Mouse (Mus musculus) hindbrain, embryonic 10.5 days (tissue): Measurements from ENCODE around the gene Elavl3. TPM values are rescaled to one million over a fixed set of nuclear protein-coding genes. Genes with fewer than 3 reads are reported as not detected.

Experiments
- DNase-seq: peaks from one replicate; pipeline ENCODE4 v3.0.0-alpha.2; 2017; ENCODE audit warnings: low spot score
- H3K27ac ChIP-seq: fragments of 300-500 bp; sonication (generic); 2 replicates; pipeline ENCODE4 v1.5.1; 2016; ENCODE audit warnings: mild to moderate bottlenecking, moderate library complexity
- H3K27me3 ChIP-seq: fragments of 300-500 bp; sonication (generic); 2 replicates; pipeline ENCODE4 v1.6.1; 2016; ENCODE audit warnings: mild to moderate bottlenecking; ENCODE audit not compliant: poor library complexity, insufficient read depth, severe bottlenecking
- H3K36me3 ChIP-seq: fragments of 300-500 bp; sonication (generic); 2 replicates; pipeline ENCODE4 v1.6.1; 2016; ENCODE audit warnings: mild to moderate bottlenecking, moderate library complexity
- H3K4me1 ChIP-seq: fragments of 300-500 bp; sonication (generic); replicated peaks from 2 replicates; pipeline ENCODE4 v1.6.1; 2016; ENCODE audit warnings: mild to moderate bottlenecking
- H3K4me3 ChIP-seq: fragments of 300-500 bp; sonication (generic); 2 replicates; pipeline ENCODE4 v1.5.1; 2016; ENCODE audit warnings: mild to moderate bottlenecking, moderate library complexity
- H3K9me3 ChIP-seq: fragments of 300-500 bp; sonication (generic); 2 replicates; pipeline ENCODE4 v1.6.1; 2016; ENCODE audit warnings: mild to moderate bottlenecking, moderate library complexity
- WGBS: fragments of 180-500 bp; shearing (Covaris S2); methylation state at CpG from one replicate; pipeline ENCODE4 v1.1.7; 2016; 5-methylcytosine and 5-hydroxymethylcytosine counted together
- polyA plus RNA-seq: library from polyadenylated mRNA; unstranded; fragments of >200 nt; fragmentation: Nextera tagmentation; extraction: Ambion mirVana; gene quantifications from 2 replicates; pipeline ENCODE4 v1.2.1, GENCODE M21; 2016

The Elavl3 gene
- polyA plus RNA-seq = 22.7 and 57.1 TPM in 2 replicates

- Histone ChIP-seq H3K27ac (peak within 1 kb of the TSS; percentile 94), H3K4me3 (peak within 1 kb of the TSS; percentile 84), H3K4me1 (peaks cover 70% of the 10 kb centered on the region), H3K27me3 (peaks cover 68% of the 10 kb centered on the region), H3K36me3 (peaks cover 2% of the 10 kb centered on the region), H3K9me3 (no peaks in the 10 kb centered on the region)
- peak; percentile 85 for DNase-seq
- under 1% methylated on average over 27 of the region's 28 CpGs for WGBS
Measured at GRCm38 (mm10) chr9:22051958-22052254, at the start of gene Elavl3. Gene Elavl3 (minus strand): TSS chr9:22052023.

- Histone ChIP-seq H3K27ac (no peak overlapping the region; the same call in 1 of the 2 replicates), H3K27me3 (peaks cover 57% of the 10 kb centered on the region), H3K4me3 (no peak overlapping the region), H3K9me3 (no peaks in the 10 kb centered on the region), H3K4me1 (peaks cover 17% of the 10 kb centered on the region), H3K36me3 (no peaks in the 10 kb centered on the region)
- 3% methylated on average over 18 of the region's 18 CpGs for WGBS
- peak; percentile 13 for DNase-seq
Measured at GRCm38 (mm10) chr9:22099922-22100321, 48.1 kb upstream of the Elavl3 start.

- H3K4me1 ChIP-seq = peaks cover 17% of the 10 kb centered on the region
- no peaks in the 10 kb centered on the region for H3K9me3 ChIP-seq
- peaks cover 63% of the 10 kb centered on the region for H3K27me3 ChIP-seq
Measured at GRCm38 (mm10) chr9:22098993-22099696, 47.3 kb upstream of the Elavl3 start, which contains the start of gene Cnn1. Gene Cnn1 (plus strand): TSS chr9:22099216.

GRCm38 (mm10) chr9:22095854-22096307 is 44.1 kb upstream of the Elavl3 start:
- Histone ChIP-seq H3K27me3 (peaks cover 50% of the 10 kb centered on the region), H3K4me3 (peak overlapping the region; percentile 54), H3K27ac (peak overlapping the region; percentile 80), H3K36me3 (no peaks in the 10 kb centered on the region), H3K4me1 (peaks cover 17% of the 10 kb centered on the region), H3K9me3 (no peaks in the 10 kb centered on the region)
- DNase-seq = peak; percentile 84
- 3% methylated on average over 24 of the region's 24 CpGs for WGBS

More at GRCm38 (mm10) chr9:22098993-22099696, 47.3 kb upstream of the Elavl3 start, which contains the start of gene Cnn1:
- Histone ChIP-seq H3K36me3 (no peaks in the 10 kb centered on the region), H3K27ac (no peak within 1 kb of the TSS; the same call in 1 of the 2 replicates), H3K4me3 (no peak within 1 kb of the TSS)
- DNase-seq = no peak
- WGBS = 9% methylated on average over 14 of the region's 14 CpGs

GRCm38 (mm10) chr9:22092746-22093145 is 40.9 kb upstream of the Elavl3 start:
- Histone ChIP-seq H3K27ac (no peak overlapping the region), H3K4me1 (peaks cover 6% of the 10 kb centered on the region), H3K27me3 (peaks cover 18% of the 10 kb centered on the region), H3K4me3 (no peak overlapping the region), H3K36me3 (no peaks in the 10 kb centered on the region), H3K9me3 (no peaks in the 10 kb centered on the region)
- WGBS = 91% methylated on average over 6 of the region's 6 CpGs
- no peak for DNase-seq

GRCm38 (mm10) chr9:22089986-22090385 is 38.2 kb upstream of the Elavl3 start:
- no peak for DNase-seq
- WGBS = 89% methylated on average over 7 of the region's 7 CpGs

GRCm38 (mm10) chr9:22089281-22089680 is 37.5 kb upstream of the Elavl3 start:
- H3K4me3 ChIP-seq = no peak overlapping the region
- peaks cover 13% of the 10 kb centered on the region for H3K4me1 ChIP-seq
- no peak overlapping the region for H3K27ac ChIP-seq
- H3K36me3 ChIP-seq = no peaks in the 10 kb centered on the region
- no peaks in the 10 kb centered on the region for H3K9me3 ChIP-seq
- WGBS = over 99% methylated on average over 7 of the region's 7 CpGs
- DNase-seq = no peak
- H3K27me3 ChIP-seq = 0 out of 2 replicates have a peak, but pooled peaks cover 1% of the 10 kb centered on the region

More at GRCm38 (mm10) chr9:22089986-22090385, 38.2 kb upstream of the Elavl3 start:
- H3K4me3 ChIP-seq = no peak overlapping the region
- no peaks in the 10 kb centered on the region for H3K9me3 ChIP-seq
- H3K4me1 ChIP-seq = peaks cover 7% of the 10 kb centered on the region
- no peak overlapping the region for H3K27ac ChIP-seq
- H3K36me3 ChIP-seq = no peaks in the 10 kb centered on the region
- 0 out of 2 replicates have a peak, but pooled peaks cover 6% of the 10 kb centered on the region for H3K27me3 ChIP-seq

- 89% methylated on average over 2 of the region's 2 CpGs for WGBS
- Histone ChIP-seq H3K9me3 (no peaks in the 10 kb centered on the region), H3K4me3 (no peak overlapping the region), H3K36me3 (peaks cover 11% of the 10 kb centered on the region; the same call in 1 of the 2 replicates), H3K4me1 (peaks cover 16% of the 10 kb centered on the region), H3K27me3 (no peaks in the 10 kb centered on the region), H3K27ac (no peak overlapping the region)
- no peak for DNase-seq
Measured at GRCm38 (mm10) chr9:22087034-22087618, 35.3 kb upstream of the Elavl3 start.

GRCm38 (mm10) chr9:22086012-22086411 is 34.2 kb upstream of the Elavl3 start:
- H3K27ac ChIP-seq = peak overlapping the region; percentile 86; the same call in 1 of the 2 replicates
- 87% methylated on average over 6 of the region's 6 CpGs for WGBS
- H3K9me3 ChIP-seq = no peaks in the 10 kb centered on the region
- peaks cover 16% of the 10 kb centered on the region for H3K4me1 ChIP-seq
- no peak for DNase-seq
- H3K27me3 ChIP-seq = no peaks in the 10 kb centered on the region
- peak overlapping the region; percentile 86 for H3K4me3 ChIP-seq
- peaks cover 12% of the 10 kb centered on the region; the same call in 1 of the 2 replicates for H3K36me3 ChIP-seq

GRCm38 (mm10) chr9:22085022-22085834 is 33.4 kb upstream of the Elavl3 start, which contains the start of gene Ecsit:
Gene Ecsit (minus strand): TSS chr9:22085438.
- Histone ChIP-seq H3K4me3 (peak within 1 kb of the TSS; percentile 86), H3K4me1 (peaks cover 16% of the 10 kb centered on the region), H3K27ac (peak within 1 kb of the TSS; percentile 86), H3K27me3 (no peaks in the 10 kb centered on the region), H3K9me3 (no peaks in the 10 kb centered on the region), H3K36me3 (peaks cover 17% of the 10 kb centered on the region)
- DNase-seq = peak; percentile 93
- WGBS = under 1% methylated on average over 48 of the region's 48 CpGs

GRCm38 (mm10) chr9:22084667-22085021 is 32.8 kb upstream of the Elavl3 start:
- peaks cover 21% of the 10 kb centered on the region for H3K36me3 ChIP-seq
- peak overlapping the region; percentile 86 for H3K27ac ChIP-seq
- H3K4me1 ChIP-seq = peaks cover 16% of the 10 kb centered on the region
- 34% methylated on average over 4 of the region's 4 CpGs for WGBS
- peak overlapping the region; percentile 86 for H3K4me3 ChIP-seq
- no peak for DNase-seq
- H3K27me3 ChIP-seq = no peaks in the 10 kb centered on the region
- no peaks in the 10 kb centered on the region for H3K9me3 ChIP-seq

GRCm38 (mm10) chr9:22076223-22076622 is 24.4 kb upstream of the Elavl3 start:
- H3K36me3 ChIP-seq = peaks cover 62% of the 10 kb centered on the region
- 93% methylated on average over 23 of the region's 23 CpGs for WGBS
- no peak for DNase-seq
- peaks cover 7% of the 10 kb centered on the region; the same call in 1 of the 2 replicates for H3K4me1 ChIP-seq
- no peaks in the 10 kb centered on the region for H3K9me3 ChIP-seq
- H3K27ac ChIP-seq = no peak overlapping the region
- no peaks in the 10 kb centered on the region for H3K27me3 ChIP-seq
- H3K4me3 ChIP-seq = no peak overlapping the region
